Mouse (Mus musculus) myocyte (in vitro differentiated cells): ENCODE measurements at regions not wholly inside any gene's neighbourhood (a gene's known extent, or its start where the extent isn't known, plus 50 kb on each side); places are given as distances from the start of the nearest gene placed in this dataset.

Source experiments
- CEBPB ChIP-seq: IDR thresholded peaks from 2 replicates; pipeline ENCODE4 v1.6.1; 2011; ENCODE audit warnings: mild to moderate bottlenecking, moderate library complexity; ENCODE audit not compliant: poor library complexity, insufficient read depth, severe bottlenecking
- MAX ChIP-seq: IDR thresholded peaks from one replicate; pipeline ENCODE4 v1.6.1; 2011; ENCODE audit warnings: low read depth, mild to moderate bottlenecking, control low read depth
- MYOG ChIP-seq, 3 experiments: IDR thresholded peaks; one replicate each; pipeline ENCODE4 v1.6.1; 2011; ENCODE audit warnings: control low read depth in 2 of 3, low read depth in 2 of 3, mild to moderate bottlenecking in 2 of 3; ENCODE audit not compliant: insufficient read length in 2 of 3, control insufficient read depth in 1 of 3, insufficient read depth in 1 of 3
- POLR2A ChIP-seq: IDR thresholded peaks from one replicate; pipeline ENCODE4 v1.6.1; 2011; ENCODE audit warnings: low read depth, mild to moderate bottlenecking, control low read depth, moderate library complexity; ENCODE audit not compliant: insufficient read length
- POLR2AphosphoS2 ChIP-seq: IDR thresholded peaks from one replicate; pipeline ENCODE4 v1.6.1; 2011; ENCODE audit warnings: low read depth, control low read depth; ENCODE audit not compliant: insufficient read length

- no peak for TF ChIP-seq MYOG (IDR thresholded peaks at IDR 0.05; ENCODE audit: control insufficient read depth in 1 of 3, insufficient read depth in 1 of 3, insufficient read length in 2 of 3, low read depth in 2 of 3)
- no peak for TF ChIP-seq POLR2AphosphoS2
- TF ChIP-seq POLR2A, result no peak
- TF ChIP-seq MAX, result no peak
- no peak for TF ChIP-seq CEBPB
Observed at GRCm38 (mm10) chr3:115515645-115516044, 199.2 kb downstream of the S1pr1 start.
